Mouse (Mus musculus): ENCODE results near the gene Psme4. TPM values are rescaled to one million over a fixed set of nuclear protein-coding genes. Genes with fewer than 3 reads are reported as not detected.

Gene Psme4
- polyA plus RNA-seq, 1 experiment from 2014 or later, result 35.3 TPM

DNA sequence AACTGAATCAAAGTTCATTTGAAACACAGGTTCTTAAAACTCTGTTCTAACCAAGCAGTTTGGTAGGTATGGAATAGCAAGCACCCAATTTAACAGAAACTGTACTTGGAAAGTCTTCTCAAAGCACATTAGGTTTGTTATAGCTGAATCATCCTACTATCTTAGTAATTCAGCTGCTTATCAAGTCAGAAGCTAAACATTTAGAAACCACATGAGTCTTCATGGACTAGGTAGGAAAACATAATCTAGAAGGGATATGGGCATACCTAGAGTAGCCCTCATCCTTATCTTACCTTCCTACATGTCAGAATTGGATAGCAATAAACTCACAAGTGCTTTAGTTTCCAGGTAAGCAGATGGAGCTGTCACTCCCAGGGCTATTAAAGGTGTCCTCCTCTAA is 156.6 kb downstream of the Psme4 start:
- no peak overlapping the region for H3K27ac ChIP-seq (replicated peaks; ENCODE audit: low read depth, low read length)
- no peaks in the 10 kb centered on the region for H3K4me1 ChIP-seq (ENCODE audit: control insufficient read depth, insufficient read depth, low read length)
- DNase-seq (ENCODE audit: low spot score) (no peak), ATAC-seq (replicated peaks; ENCODE audit: insufficient number of reproducible peaks, low FRiP score, low TSS enrichment, low read depth) (no peak)
- H3K4me2 ChIP-seq (ENCODE audit: low read depth, low read length), result no peak overlapping the region
- no peaks in the 10 kb centered on the region for H3K9me3 ChIP-seq (replicated peaks; ENCODE audit: control insufficient read depth, low read length)
- no peak overlapping the region for H3K4me3 ChIP-seq (ENCODE audit: low read depth, low read length)
- H3K9ac ChIP-seq (replicated peaks; ENCODE audit: low read length), result no peak overlapping the region
- H3K36me3 ChIP-seq (replicated peaks; ENCODE audit: control insufficient read depth, insufficient read depth, low read depth, low read length), result no peaks in the 10 kb centered on the region; the same call in 1 of the 2 replicates
- H3K27me3 ChIP-seq (ENCODE audit: control insufficient read depth, insufficient read depth, low read length), result no peaks in the 10 kb centered on the region

DNA sequence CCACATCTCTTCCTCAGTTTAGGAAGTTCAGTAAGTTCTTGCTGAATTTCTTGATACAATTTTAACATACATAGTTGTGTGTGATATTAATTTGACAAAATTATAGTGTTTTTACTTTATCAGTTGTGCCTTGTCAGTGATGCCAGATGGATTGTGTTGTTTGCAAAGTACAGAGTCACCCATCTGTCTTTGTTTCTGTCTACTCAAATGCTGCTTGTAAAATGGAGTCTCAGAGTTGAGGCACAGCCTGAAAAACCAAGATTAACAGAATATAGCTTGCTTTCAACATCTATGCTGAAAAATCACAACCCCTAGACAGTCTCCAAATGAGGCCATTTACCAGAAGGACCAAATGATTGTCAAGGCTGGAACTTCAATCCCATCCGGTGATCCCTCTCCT is 157.0 kb downstream of the Psme4 start:
- no peaks in the 10 kb centered on the region for H3K27me3 ChIP-seq (ENCODE audit: control insufficient read depth, insufficient read depth, low read length)
- H3K27ac ChIP-seq (replicated peaks; ENCODE audit: low read depth, low read length), result no peak overlapping the region
- no peaks in the 10 kb centered on the region for H3K4me1 ChIP-seq (ENCODE audit: control insufficient read depth, insufficient read depth, low read length)
- no peak overlapping the region for H3K4me3 ChIP-seq (ENCODE audit: low read depth, low read length)
- no peak for ATAC-seq (replicated peaks; ENCODE audit: insufficient number of reproducible peaks, low FRiP score, low TSS enrichment, low read depth)
- no peak overlapping the region for H3K9ac ChIP-seq (replicated peaks; ENCODE audit: low read length)
- no peaks in the 10 kb centered on the region; the same call in 1 of the 2 replicates for H3K36me3 ChIP-seq (replicated peaks; ENCODE audit: control insufficient read depth, insufficient read depth, low read depth, low read length)
- H3K9me3 ChIP-seq (replicated peaks; ENCODE audit: control insufficient read depth, low read length), result no peaks in the 10 kb centered on the region
- no peak overlapping the region for H3K4me2 ChIP-seq (ENCODE audit: low read depth, low read length)
- 92% methylated on average over 1 of the region's 1 CpGs for WGBS
- no peak for DNase-seq (ENCODE audit: low spot score)

Other genes starting within 250 kb of the Psme4 start
- gene Acyp2, start 122.1 kb upstream of the Psme4 start, polyA plus RNA-seq (2014; fragmentation: Nextera tagmentation; extraction: Ambion mirVana), result 7.6 and 8.5 TPM in 2 replicates
- gene Gpr75, start 113.6 kb downstream of the Psme4 start, polyA plus RNA-seq (2014; fragmentation: Nextera tagmentation; extraction: Ambion mirVana), result 0.40 and 0.93 TPM in 2 replicates
- gene Asb3, start 113.7 kb downstream of the Psme4 start, polyA plus RNA-seq (2014; fragmentation: Nextera tagmentation; extraction: Ambion mirVana), result 35.3 and 37.7 TPM in 2 replicates
- 9.4 and 10.4 TPM in 2 replicates for gene Erlec1, start 182.6 kb downstream of the Psme4 start, polyA plus RNA-seq (2014; fragmentation: Nextera tagmentation; extraction: Ambion mirVana)
- 15.6 and 15.9 TPM in 2 replicates for gene Chac2, start 214.6 kb downstream of the Psme4 start, polyA plus RNA-seq (2014; fragmentation: Nextera tagmentation; extraction: Ambion mirVana)